Mouse (Mus musculus) adrenal gland, adult 8-10 months (tissue): Measurements from ENCODE around the gene Ube2k. TPM values are rescaled to one million over a fixed set of nuclear protein-coding genes. Genes with fewer than 3 reads are reported as not detected.
A peak's percentile ranks its signal among the peaks of the same experiment; 100 is the strongest.
"Not testable (repeated sequence)": the region's sequence is repeated elsewhere in the genome, so short reads cannot be mapped to it uniquely, and the experiment has no call there.

Experiments
- DNase-seq: peaks from one replicate; pipeline ENCODE4 v3.0.0; 2022
- total RNA-seq, 4 experiments: library from RNA; stranded (reverse); gene quantifications; 2 replicates each; pipeline ENCODE4 v1.2.4; 2022

Ube2k gene
- total RNA-seq: 10 to 100 TPM; 65.6 to 84.9 (median 75.1) TPM

GRCm38 (mm10) chr5:65536751-65537419, at the start of gene Ube2k, which contains the start of gene Smim14:
Ube2k (plus strand) TSS chr5:65537233.
Smim14 (minus strand) TSS chr5:65537184.
- peak; percentile 90 for DNase-seq

DNA sequence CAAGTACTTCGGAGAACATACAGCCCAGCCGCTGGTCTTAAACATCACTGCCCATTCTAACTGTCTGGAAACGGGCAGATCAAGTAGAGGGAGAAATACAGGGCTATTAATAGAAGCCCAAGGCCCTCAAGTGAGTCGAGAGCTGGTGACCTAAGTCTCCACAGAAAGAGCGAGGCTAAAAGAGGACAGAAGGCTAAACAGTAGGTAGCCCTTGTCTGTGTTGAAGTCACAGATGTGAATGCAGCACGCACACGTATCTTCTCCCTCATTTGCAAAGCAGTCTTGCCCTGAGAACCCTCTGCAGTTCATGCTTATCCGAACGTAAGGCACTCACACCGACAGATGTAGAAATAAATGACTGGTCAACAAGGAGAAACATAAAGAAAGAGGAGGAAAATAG, 49.7 kb upstream of the Ube2k start:
- no peak for DNase-seq

DNA sequence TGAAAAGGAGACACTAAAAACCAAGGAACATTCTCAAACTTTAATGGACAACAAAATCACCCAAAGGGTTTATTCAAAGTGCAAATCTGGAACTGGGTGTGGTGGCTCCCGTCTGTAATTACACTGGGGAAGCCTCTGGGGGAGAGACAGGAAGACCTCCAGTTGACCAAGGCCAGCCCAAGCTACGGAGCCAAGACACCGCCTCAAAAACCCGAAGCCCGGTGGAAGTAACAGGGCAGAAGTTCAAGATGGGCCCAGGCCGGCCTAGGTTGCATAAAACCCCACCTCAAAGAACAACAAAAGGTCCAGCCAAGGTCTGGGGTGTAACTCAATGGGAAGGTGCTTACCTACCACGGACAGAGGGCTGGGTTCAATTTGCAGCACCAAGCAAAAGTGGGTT, 48.3 kb upstream of the Ube2k start:
- DNase-seq: no peak

DNA sequence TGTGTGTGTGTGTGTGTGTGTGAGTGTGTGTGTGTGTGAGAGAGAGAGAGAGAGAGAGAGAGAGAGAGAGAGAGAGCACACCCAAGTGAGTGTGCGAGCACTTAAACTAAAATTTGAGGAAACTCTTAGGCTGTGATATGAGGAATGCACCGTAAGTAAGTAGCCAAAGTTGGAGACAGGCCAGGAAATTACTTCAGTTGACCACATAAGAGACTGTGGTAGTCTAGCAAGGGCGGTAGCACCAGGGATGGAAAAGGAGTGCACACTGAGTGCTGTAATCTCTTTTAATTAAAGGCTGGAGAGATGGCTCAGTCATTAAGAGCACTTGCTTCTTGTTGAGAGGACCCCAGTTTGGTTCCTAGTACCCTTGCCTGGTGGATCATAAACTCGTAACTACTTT, 47.2 kb upstream of the Ube2k start:
- DNase-seq: no peak

GRCm38 (mm10) chr5:65491767-65492715, 45.0 kb upstream of the Ube2k start:
- peak; percentile 66 for DNase-seq

DNA sequence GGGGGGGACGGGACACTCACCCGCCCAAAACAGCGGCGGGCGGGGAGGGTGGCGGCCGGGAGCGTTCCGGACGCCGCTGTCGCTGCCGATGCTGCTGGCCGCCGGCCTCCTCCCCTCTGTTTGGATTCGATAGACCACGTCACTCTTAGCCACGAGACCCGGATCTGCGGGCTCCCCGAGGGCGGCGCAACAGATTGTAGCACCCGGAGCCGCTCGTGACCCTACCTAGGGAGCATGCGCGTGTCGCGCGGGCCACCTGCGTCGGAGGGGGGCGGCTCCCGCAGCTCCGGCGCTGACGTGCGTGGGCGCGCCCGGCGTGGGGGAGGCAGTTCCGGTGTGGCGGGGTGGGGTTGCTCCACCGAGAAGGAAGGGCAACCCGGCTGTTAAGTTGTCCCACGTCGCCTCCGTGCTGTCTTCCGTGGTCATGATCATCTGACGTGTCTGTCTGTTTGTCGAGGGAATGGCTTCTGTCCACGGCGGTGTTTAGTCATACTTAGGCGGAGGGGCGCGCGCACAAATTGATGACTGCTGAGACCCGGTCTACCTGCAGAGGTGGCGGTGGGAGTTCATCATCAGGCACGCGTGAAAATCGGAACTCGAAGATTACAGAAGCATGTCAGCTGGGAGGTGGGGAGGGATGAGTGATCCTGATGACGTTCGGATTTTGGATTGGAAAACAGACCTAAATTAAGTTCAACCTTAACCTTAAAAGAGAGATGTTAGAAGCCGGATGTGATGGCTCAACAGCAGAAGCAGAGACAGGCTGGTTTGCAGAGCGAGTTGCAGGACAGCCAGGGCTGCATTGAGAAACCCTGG, 44.1 kb upstream of the Ube2k start, which contains the start of gene Gm43552:
Gene Gm43552, minus strand, starts transcription at position 118 of the 816 bp plus-strand sequence.
- peak; percentile 97 for DNase-seq

DNA sequence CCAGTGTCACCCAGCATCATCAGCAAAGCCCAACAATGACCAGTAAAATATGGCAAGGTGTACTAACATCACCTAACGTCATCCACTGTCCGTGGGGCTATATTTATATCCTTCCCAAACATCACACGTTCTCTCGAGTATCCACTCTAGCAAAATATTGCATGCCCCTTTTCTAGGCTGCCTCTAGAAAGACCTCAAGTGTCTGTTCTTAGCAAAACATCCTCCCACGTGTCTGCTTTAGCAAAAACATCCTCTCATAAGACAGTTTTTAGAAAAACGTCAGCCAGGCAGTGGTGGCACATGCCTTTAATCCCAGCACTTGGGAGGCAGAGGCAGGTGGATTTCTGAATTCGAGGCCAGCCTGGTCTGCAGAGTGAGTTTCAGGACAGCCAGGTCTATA, 36.8 kb upstream of the Ube2k start:
- no peak for DNase-seq

GRCm38 (mm10) chr5:65501407-65501806, 35.6 kb upstream of the Ube2k start:
- no peak for DNase-seq

DNA sequence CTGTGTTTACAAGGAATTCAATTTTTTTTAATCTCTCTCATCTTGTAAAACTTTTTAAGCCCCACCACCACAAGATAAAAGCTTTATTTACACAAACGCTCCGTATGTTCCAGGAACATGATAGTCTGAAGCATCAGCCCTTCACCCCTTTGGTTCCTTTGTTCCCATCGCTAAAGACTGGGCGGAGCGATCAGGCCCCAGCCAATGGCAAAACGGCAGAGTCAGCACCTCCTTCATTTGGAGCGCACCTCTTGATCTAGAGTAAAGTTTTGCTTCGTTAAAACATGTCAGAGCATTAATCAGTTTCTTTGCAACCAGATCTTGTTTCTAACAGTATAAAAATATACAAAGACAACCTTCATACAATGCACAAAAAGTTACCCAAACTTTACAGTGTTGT, 31.2 kb upstream of the Ube2k start:
- DNase-seq: no peak

- peak; percentile 43 for DNase-seq
These were observed 28.6 kb upstream of the Ube2k start for GRCm38 (mm10) chr5:65508395-65508794.

DNA sequence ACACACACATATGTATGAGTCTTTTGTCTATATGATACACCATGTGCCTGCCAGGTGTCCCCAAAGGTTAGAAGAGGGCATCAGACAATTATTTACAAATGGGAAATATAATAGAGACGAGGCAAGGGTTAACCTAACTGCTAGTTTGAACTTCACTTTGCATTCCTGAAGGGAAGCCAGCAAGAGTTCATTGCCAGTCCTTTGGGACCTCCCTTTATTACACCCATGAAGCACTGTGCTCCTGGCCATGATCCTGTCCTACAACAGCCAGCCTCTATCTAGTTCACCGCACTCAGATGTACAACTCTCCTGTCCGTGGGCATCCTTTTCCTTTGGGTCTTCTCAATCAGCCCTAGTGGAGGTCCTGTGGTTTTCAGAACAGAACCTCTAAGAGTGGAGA, 23.5 kb upstream of the Ube2k start:
- no peak for DNase-seq

DNA sequence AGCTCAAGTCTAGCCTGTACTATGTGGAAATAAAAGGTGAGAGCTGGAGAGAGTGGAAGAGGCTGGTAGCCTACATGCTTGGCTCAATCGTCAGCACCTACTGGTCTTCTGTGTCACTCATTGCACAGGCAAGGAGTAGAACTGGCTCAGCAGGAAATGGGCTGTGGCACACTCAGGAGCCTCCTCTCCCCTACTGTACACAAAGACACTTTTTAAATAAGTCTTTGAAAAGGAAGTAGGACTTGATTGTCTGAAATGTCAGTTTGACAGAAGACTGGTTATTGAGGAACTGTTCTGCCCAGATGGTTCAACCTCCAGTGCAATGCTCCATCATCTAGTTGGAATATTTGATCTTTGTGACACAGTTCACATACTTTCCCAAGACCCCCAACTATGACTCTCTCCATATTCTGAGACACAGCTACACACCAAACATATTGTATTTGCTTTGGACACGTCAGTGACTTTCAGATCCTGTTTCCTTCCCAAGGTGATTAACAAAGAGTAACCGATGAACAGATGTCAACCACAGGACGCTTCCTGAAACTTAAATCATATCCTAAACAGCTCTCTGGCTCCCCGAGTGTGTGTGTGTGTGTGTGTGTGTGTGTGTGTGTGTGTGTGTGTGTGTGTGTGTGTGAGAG, 22.3 kb upstream of the Ube2k start:
- no peak for DNase-seq

- no peak for DNase-seq
These were observed 15.2 kb upstream of the Ube2k start for GRCm38 (mm10) chr5:65521803-65522202.

- DNase-seq: no peak
These were observed 12.2 kb upstream of the Ube2k start for GRCm38 (mm10) chr5:65524831-65525230.

DNA sequence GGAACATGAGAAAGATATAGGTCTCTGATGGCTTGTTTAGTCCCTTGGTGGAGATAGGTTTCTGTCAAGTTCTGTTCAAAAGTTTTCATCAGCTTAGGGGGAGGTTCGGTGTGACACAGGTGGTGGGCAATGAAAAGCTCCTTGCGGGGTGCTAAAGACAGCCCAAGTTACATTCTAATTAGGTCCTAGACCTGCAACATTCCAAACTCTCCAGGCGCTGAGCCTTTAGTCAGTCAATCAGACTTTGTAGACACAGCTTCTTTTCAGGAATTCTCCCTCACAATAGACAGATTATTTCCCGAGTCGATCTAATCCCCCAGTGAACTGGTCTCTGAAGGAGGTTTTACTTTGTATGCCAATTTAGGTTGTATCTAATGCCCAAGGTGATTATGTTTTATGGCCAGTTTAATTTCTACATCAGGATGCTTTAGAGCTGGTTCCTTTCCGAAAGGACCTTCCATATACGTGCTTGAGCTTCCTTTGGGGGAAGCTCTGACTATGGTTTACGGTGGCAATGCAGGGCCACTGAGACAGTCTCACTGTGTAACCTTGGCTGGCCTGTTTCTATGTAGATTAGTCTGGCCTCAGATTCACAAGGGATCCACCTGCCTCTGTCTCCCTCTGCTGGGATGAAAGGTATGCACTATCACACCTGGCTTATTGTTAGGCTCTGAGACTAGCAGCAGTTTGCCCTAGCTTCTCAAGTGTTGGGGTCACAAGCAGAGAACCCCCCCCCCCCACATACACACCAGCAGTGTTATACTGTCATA, 11.2 kb upstream of the Ube2k start:
- DNase-seq: no peak

DNA sequence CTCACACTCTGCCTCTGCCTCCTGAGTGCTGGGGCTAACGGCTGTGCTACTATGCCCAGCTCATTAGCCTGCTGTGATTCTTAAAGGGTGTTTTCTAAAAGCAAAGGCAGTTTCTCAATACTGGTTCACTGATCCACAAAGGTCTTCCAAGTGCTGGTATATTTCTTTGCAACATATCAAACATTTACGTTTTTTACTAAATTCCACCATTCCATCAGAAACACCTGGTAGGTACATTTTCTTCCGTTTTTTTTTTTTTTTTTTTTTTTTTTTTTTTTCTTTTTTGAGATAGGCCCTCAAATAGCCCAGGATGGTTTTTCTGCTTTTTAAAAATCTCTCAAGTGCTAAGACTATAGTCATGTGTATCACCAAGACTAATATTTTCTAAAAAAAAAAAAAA, 5.8 kb upstream of the Ube2k start:
- DNase-seq: no peak

GRCm38 (mm10) chr5:65534496-65534895, 2.5 kb upstream of the Ube2k start:
- DNase-seq: no peak

DNA sequence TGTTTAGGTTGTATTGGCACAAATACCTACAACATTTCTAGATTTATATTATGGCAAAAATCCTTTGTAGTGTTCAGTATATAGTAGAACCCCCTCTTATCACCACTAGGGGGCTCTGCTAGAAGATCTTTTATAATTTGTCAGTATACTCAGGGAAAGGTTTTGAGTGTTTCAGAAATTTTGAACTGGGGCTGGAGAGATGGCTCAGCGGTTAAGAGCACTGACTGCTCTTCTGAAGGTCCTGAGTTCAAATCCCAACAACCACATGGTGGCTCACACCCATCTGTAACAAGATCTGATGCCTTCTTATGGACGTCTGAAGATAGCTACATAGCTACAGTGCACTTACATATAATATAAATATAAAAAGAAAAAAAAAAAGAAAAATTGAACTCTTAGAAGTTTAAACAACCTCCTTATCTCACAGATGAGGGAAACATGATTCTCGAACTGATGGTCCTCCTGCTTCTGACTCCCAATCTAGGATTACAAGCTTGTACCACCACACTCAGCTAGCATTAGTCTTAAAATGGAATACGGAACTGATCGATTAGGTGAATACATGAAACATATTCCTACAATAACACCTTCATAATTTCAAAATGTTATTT, 1.5 kb upstream of the Ube2k start:
- DNase-seq: peak; percentile 11

DNA sequence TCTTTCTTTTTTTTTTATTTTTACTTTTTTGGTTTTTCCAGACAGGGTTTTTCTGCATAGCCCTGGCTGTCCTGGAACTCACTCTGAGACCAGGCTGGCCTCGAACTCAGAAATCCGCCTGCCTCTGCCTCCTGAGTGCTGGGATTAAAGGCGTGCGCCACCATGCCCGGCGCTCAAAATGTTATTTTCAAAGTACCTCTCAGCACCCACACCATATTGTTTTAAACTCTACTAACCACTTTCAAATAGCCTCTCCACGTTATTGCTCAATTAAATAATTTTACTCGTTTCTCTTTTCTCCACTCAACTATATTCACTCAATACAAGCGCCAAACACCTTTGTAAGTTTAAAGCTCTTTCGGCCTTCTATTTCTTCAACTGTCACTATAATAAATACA, 966 bp upstream of the Ube2k start:
- not testable (repeated sequence) for DNase-seq

- no peak for DNase-seq
These were observed 513 bp downstream of the Ube2k start for GRCm38 (mm10) chr5:65537420-65538071.
